Mouse (Mus musculus) heart, embryonic 11.5 days (tissue): ENCODE measurements around the gene Stau1. TPM values are rescaled to one million over a fixed set of nuclear protein-coding genes. Genes with fewer than 3 reads are reported as not detected.

Source experiments
- ATAC-seq: fragments of 200-750 bp; cut with Nextera tagmentation; replicated peaks from 2 replicates; pipeline ENCODE4 v1.8.0; 2017; ENCODE audit warnings: moderate library complexity; ENCODE audit not compliant: insufficient number of reproducible peaks, low FRiP score, low TSS enrichment
- H3K27ac ChIP-seq: fragments of 300-500 bp; sonication (generic); 2 replicates; pipeline ENCODE4 v1.5.1; 2014; ENCODE audit warnings: mild to moderate bottlenecking, low read depth, low read length
- H3K27me3 ChIP-seq: fragments of 300-500 bp; sonication (generic); 2 replicates; pipeline ENCODE4 v1.6.1; 2014; ENCODE audit warnings: mild to moderate bottlenecking, low read length, mixed read lengths; ENCODE audit not compliant: control insufficient read depth, insufficient read depth
- H3K36me3 ChIP-seq: fragments of 300-500 bp; sonication (generic); 2 replicates; pipeline ENCODE4 v1.6.1; 2014; ENCODE audit warnings: mild to moderate bottlenecking, low read length, moderate library complexity, mixed read lengths; ENCODE audit not compliant: control insufficient read depth, insufficient read depth
- H3K4me1 ChIP-seq: fragments of 300-500 bp; sonication (generic); 2 replicates; pipeline ENCODE4 v1.6.1; 2014; ENCODE audit warnings: low read length; ENCODE audit not compliant: control insufficient read depth, insufficient read depth
- H3K4me2 ChIP-seq: fragments of 300-500 bp; sonication (generic); 2 replicates; pipeline ENCODE4 v1.6.1; 2014; ENCODE audit warnings: mild to moderate bottlenecking, moderate library complexity
- H3K4me3 ChIP-seq: fragments of 300-500 bp; sonication (generic); 2 replicates; pipeline ENCODE4 v1.5.1; 2014; ENCODE audit warnings: low read depth, low read length
- H3K9ac ChIP-seq: fragments of 300-500 bp; sonication (generic); 2 replicates; pipeline ENCODE4 v1.6.1; 2014; ENCODE audit warnings: mild to moderate bottlenecking, low read depth, low read length, moderate library complexity
- H3K9me3 ChIP-seq: fragments of 300-500 bp; sonication (generic); replicated peaks from 2 replicates; pipeline ENCODE4 v1.6.1; 2016; ENCODE audit warnings: low read length; ENCODE audit not compliant: control insufficient read depth
- WGBS: fragments of 180-500 bp; shearing (Covaris S2); extraction: QIAGEN DNeasy Blood & Tissue Kit; methylation state at CpG from one replicate; pipeline ENCODE4 v1.1.7; 2014; ENCODE audit not compliant: insufficient replicate concordance; 5-methylcytosine and 5-hydroxymethylcytosine counted together
- polyA plus RNA-seq: library from polyadenylated mRNA; unstranded; fragments of >200 nt; fragmentation: Nextera tagmentation; extraction: Ambion mirVana; gene quantifications from 2 replicates; pipeline ENCODE4 v1.2.1, GENCODE M21; 2014

Stau1 gene
- polyA plus RNA-seq, 1 experiment from 2014 or later, result 55.6 TPM

DNA sequence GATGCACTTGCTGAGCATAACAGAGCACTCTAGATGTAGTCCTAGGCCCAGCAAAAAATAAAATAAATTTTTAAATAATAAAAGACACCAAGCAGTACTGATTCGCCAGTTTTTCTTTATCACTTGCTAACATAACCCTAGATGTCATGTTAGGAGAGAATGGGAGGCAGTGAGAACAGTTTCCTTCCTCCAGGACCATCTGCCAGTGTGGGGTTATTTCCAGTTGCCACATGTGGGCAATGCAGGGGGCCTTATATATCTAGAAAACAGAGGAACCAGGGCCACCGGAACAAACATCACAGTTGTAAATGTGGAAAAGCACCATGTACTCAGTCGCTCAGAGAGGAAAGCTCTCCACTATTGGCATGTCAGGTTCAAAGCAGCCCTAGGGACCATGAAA, 18.6 kb downstream of the Stau1 start:
- H3K27me3 ChIP-seq, result no peaks in the 10 kb centered on the region
- H3K36me3 ChIP-seq, result no peaks in the 10 kb centered on the region
- H3K9me3 ChIP-seq, result no peaks in the 10 kb centered on the region
- ATAC-seq, result no peak
- H3K4me2 ChIP-seq, result no peak overlapping the region
- whole genome bisulfite sequencing, result 68% methylated on average over 3 of the region's 3 CpGs
- H3K4me3 ChIP-seq, result no peak overlapping the region
- H3K27ac ChIP-seq, result no peak overlapping the region
- H3K9ac ChIP-seq, result no peak overlapping the region
- peaks cover 9% of the 10 kb centered on the region; the same call in 1 of the 2 replicates for H3K4me1 ChIP-seq

GRCm38 (mm10) chr2:166976356-166976755, 19.7 kb downstream of the Stau1 start:
- 71% methylated on average over 3 of the region's 3 CpGs for WGBS
- Histone ChIP-seq H3K4me2 (no peak overlapping the region), H3K4me1 (peaks cover 9% of the 10 kb centered on the region; the same call in 1 of the 2 replicates), H3K9ac (no peak overlapping the region), H3K9me3 (no peaks in the 10 kb centered on the region), H3K4me3 (no peak overlapping the region), H3K36me3 (no peaks in the 10 kb centered on the region), H3K27me3 (no peaks in the 10 kb centered on the region), H3K27ac (no peak overlapping the region)
- ATAC-seq, result no peak

DNA sequence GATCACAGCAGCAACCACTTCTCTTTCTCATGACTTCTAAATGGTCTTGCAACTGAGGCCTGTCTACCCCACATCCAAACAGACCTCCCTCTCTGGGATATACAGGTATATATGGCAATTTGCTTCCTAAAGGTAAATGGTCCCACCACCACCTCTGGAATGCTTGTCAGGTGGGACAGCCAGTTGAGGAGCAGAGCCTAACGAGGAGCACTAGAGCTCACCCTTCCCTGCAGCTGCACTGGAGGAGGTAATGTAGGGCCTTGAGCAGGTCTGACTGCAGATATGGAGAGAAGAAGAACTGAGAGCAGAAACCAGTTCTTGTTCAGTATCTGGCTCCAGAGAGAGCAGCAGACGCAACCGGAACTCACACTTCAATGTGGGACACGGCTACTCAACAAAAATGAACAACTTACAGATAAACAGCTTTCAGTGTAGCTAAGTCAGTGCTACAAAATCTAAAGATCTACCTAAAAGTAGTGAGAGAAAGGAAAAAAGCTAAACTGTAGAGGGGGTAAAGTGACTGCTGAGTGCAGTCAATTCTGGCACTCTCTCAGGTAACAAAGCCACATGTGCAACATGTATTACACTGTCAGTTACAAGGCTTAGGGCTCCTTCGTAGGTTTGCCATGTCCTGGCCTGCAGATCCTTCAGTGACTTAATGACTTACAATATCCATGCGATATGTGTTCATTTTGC, 21.8 kb downstream of the Stau1 start:
- no peak for ATAC-seq
- Histone ChIP-seq H3K27ac (no peak overlapping the region), H3K9ac (no peak overlapping the region), H3K4me1 (peaks cover 9% of the 10 kb centered on the region; the same call in 1 of the 2 replicates), H3K4me2 (no peak overlapping the region), H3K36me3 (no peaks in the 10 kb centered on the region), H3K27me3 (no peaks in the 10 kb centered on the region), H3K9me3 (no peaks in the 10 kb centered on the region), H3K4me3 (no peak overlapping the region)
- WGBS, result 81% methylated on average over 6 of the region's 6 CpGs

DNA sequence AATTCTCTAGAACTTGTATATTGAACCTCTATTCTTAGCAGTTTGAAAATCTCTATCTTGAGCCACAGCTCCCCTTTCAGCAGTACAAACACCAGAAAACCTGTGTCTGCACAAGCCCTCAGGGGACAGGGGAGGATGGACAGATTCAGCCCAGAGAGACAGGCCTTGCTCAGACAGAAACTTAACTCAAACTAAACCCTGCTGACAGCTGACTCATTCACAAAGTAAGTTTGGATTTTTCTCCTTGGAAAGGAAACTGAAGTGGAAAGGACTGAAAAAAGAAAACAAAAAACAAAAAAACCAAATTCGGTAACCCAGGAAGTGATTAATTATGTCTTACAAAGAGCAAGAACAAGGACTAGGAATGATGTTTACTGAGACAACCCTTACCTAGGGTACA, 22.9 kb downstream of the Stau1 start:
- ATAC-seq, result no peak
- no peak overlapping the region for H3K27ac ChIP-seq
- H3K36me3 ChIP-seq, result no peaks in the 10 kb centered on the region
- peaks cover 9% of the 10 kb centered on the region; the same call in 1 of the 2 replicates for H3K4me1 ChIP-seq
- no peaks in the 10 kb centered on the region for H3K9me3 ChIP-seq
- H3K9ac ChIP-seq, result no peak overlapping the region
- 73% methylated on average over 1 of the region's 1 CpGs for WGBS
- no peak overlapping the region for H3K4me3 ChIP-seq
- no peak overlapping the region for H3K4me2 ChIP-seq
- H3K27me3 ChIP-seq, result no peaks in the 10 kb centered on the region

DNA sequence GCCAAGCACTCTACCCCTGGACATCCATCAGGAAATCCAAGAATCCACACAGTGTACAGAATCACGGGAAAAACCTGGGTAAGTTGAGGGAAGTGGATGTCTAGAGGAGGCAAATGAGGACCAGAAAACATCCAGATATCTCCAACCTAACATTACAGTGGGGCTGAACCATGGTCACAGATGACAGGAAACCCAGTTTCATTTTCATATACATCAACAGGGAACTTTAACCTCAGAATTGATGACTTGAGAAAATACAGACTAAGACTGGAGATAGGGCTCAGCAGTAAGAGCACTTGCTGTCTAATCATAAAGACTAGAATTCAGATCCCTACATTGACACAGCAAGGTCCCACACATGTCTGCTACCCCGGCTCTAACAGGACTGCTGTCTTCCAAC, 31.3 kb downstream of the Stau1 start:
- Histone ChIP-seq H3K27me3 (no peaks in the 10 kb centered on the region), H3K9me3 (no peaks in the 10 kb centered on the region), H3K4me2 (no peak overlapping the region), H3K4me1 (no peaks in the 10 kb centered on the region), H3K36me3 (peaks cover under 1% of the 10 kb centered on the region), H3K9ac (no peak overlapping the region), H3K27ac (no peak overlapping the region), H3K4me3 (no peak overlapping the region)
- 77% methylated on average over 2 of the region's 2 CpGs for WGBS
- ATAC-seq, result no peak

DNA sequence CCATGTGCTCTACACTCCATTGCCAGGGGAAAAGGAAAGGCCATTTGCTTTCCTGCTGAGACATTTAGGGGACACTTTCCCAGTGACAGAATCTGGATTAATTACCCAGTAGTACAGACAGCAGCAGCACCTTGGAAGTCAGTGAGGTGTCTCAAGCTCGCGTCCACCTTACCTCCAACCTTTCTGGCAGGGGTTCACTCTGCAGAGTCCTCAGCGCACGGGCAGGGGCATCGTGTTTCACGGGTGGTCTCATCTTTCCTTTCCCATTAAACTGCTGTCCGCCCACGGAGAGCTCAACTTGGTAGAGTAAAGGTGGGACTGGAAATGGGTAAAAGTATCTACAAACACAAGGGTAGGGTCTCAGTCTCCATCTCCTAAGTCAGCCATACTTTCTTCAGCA, 32.8 kb downstream of the Stau1 start:
- peaks cover 7% of the 10 kb centered on the region for H3K36me3 ChIP-seq
- no peak overlapping the region for H3K9ac ChIP-seq
- H3K4me2 ChIP-seq, result no peak overlapping the region
- no peak overlapping the region for H3K27ac ChIP-seq
- ATAC-seq, result no peak
- WGBS, result 77% methylated on average over 8 of the region's 8 CpGs
- H3K4me3 ChIP-seq, result no peak overlapping the region
- no peaks in the 10 kb centered on the region for H3K4me1 ChIP-seq
- H3K9me3 ChIP-seq, result no peaks in the 10 kb centered on the region
- H3K27me3 ChIP-seq, result no peaks in the 10 kb centered on the region

GRCm38 (mm10) chr2:166960648-166961330, 35.3 kb downstream of the Stau1 start:
- Histone ChIP-seq H3K27me3 (no peaks in the 10 kb centered on the region), H3K4me3 (no peak overlapping the region), H3K9me3 (no peaks in the 10 kb centered on the region), H3K4me1 (no peaks in the 10 kb centered on the region), H3K36me3 (peaks cover 7% of the 10 kb centered on the region), H3K4me2 (no peak overlapping the region), H3K27ac (no peak overlapping the region), H3K9ac (no peak overlapping the region)
- ATAC-seq, result no peak
- WGBS, result 86% methylated on average over 8 of the region's 8 CpGs

- H3K4me2 ChIP-seq, result no peak overlapping the region
- no peak for ATAC-seq
- 58% methylated on average over 7 of the region's 7 CpGs for WGBS
- H3K27ac ChIP-seq, result no peak overlapping the region
- H3K4me3 ChIP-seq, result no peak overlapping the region
- no peaks in the 10 kb centered on the region for H3K4me1 ChIP-seq
- peaks cover 16% of the 10 kb centered on the region for H3K36me3 ChIP-seq
- no peak overlapping the region for H3K9ac ChIP-seq
- H3K27me3 ChIP-seq, result no peaks in the 10 kb centered on the region
- no peaks in the 10 kb centered on the region for H3K9me3 ChIP-seq
Measured at GRCm38 (mm10) chr2:166956805-166957204, 39.3 kb downstream of the Stau1 start.

DNA sequence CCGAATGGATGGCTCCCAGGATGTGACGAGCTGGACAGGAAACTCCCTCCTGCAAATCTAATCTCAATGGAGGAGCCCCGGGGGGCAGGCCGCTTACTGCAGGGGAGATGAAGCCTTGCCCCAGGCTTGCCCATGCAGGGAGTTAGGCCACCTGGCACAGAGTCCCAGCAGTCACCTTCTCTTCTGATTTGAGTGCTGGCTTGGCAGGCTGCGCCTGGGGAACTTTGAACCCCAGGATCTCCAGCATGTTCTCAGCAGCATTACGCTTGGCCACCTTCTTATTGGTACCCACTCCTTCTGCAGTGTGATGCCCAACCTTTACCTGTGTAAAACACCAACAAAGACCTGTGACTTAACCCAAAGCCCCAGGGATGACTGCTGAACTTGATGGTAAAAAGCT, 43.9 kb downstream of the Stau1 start:
- no peak overlapping the region for H3K4me2 ChIP-seq
- H3K4me3 ChIP-seq, result no peak overlapping the region
- H3K9ac ChIP-seq, result no peak overlapping the region
- peaks cover 40% of the 10 kb centered on the region for H3K36me3 ChIP-seq
- H3K4me1 ChIP-seq, result 0 out of 2 replicates have a peak, but pooled peaks cover 2% of the 10 kb centered on the region
- no peak overlapping the region for H3K27ac ChIP-seq
- no peak for ATAC-seq
- WGBS, result 76% methylated on average over 6 of the region's 6 CpGs
- H3K9me3 ChIP-seq, result no peaks in the 10 kb centered on the region
- no peaks in the 10 kb centered on the region for H3K27me3 ChIP-seq
